ENCODE assay signal across 8 mouse cellular contexts in genomic region chr2:119167866-119168256, GRCm38 (mm10). TPM values are rescaled to one million over a fixed set of nuclear protein-coding genes. Genes with fewer than 3 reads are reported as not detected.
DNase-seq lines count a peak whose midpoint lies in the region; ATAC-seq and TF ChIP-seq lines count a peak whose summit lies in the region.

No protein-coding gene starts in this region.

- peak overlapping the region; percentile 67 for H3K9ac ChIP-seq in embryonic facial prominence, embryonic 13.5 days
- H3K9ac ChIP-seq in neural tube, embryonic 14.5 days (replicated peaks; ENCODE audit: low read depth, low read length): peak overlapping the region; percentile 34; the same call in 1 of the 2 replicates

- DNase-seq in left cerebral cortex, adult 2 months (ENCODE audit: extremely low spot score in 1 of 2, low spot score in 2 of 2): no peak
- DNase-seq in left cerebral cortex, adult 18-20 months (ENCODE audit: low spot score in 2 of 2): no peak
- no peak for DNase-seq in limb, embryonic 10.5 days (ENCODE audit: low spot score)
- DNase-seq in adrenal gland, postnatal 10 days: no peak
- DNase-seq in frontal cortex, postnatal 10 days (ENCODE audit: low spot score in 2 of 2): no peak
- DNase-seq in kidney, postnatal 25 days: no peak

- H3K4me3 ChIP-seq in left cerebral cortex, adult 2 months: peak overlapping the region; percentile 59
- H3K4me3 ChIP-seq in embryonic facial prominence, embryonic 13.5 days: peak overlapping the region; percentile 56
- peak overlapping the region; percentile 65 for H3K4me3 ChIP-seq in limb, embryonic 10.5 days
- peak overlapping the region; percentile 48 for H3K4me3 ChIP-seq in neural tube, embryonic 14.5 days (ENCODE audit: low read depth, low read length)

- no peaks in the 10 kb centered on the region for H3K9me3 ChIP-seq in embryonic facial prominence, embryonic 13.5 days
- no peaks in the 10 kb centered on the region for H3K9me3 ChIP-seq in limb, embryonic 10.5 days (replicated peaks)
- H3K9me3 ChIP-seq in neural tube, embryonic 14.5 days (ENCODE audit: control insufficient read depth, low read length): no peaks in the 10 kb centered on the region

- TF ChIP-seq CTCF in left cerebral cortex, adult 2 months (IDR thresholded peaks at IDR 0.05): no peak

- H3K27ac ChIP-seq in left cerebral cortex, adult 2 months: no peak overlapping the region
- no peak overlapping the region for H3K27ac ChIP-seq in embryonic facial prominence, embryonic 13.5 days
- peak overlapping the region; percentile 54 for H3K27ac ChIP-seq in limb, embryonic 10.5 days
- no peak overlapping the region for H3K27ac ChIP-seq in neural tube, embryonic 14.5 days (ENCODE audit: low read depth, low read length)

- intact Hi-C loops in left cerebral cortex, adult 2 months (cut with DNase I): no loop called here

- peaks cover 41% of the 10 kb centered on the region for H3K27me3 ChIP-seq in embryonic facial prominence, embryonic 13.5 days
- H3K27me3 ChIP-seq in limb, embryonic 10.5 days (ENCODE audit: low read depth, poor library complexity, severe bottlenecking): peaks cover 65% of the 10 kb centered on the region
- H3K27me3 ChIP-seq in neural tube, embryonic 14.5 days (ENCODE audit: control insufficient read depth, insufficient read depth, low read length): peaks cover 8% of the 10 kb centered on the region

- peaks cover 9% of the 10 kb centered on the region for H3K36me3 ChIP-seq in embryonic facial prominence, embryonic 13.5 days
- 0 out of 2 replicates have a peak, but pooled peaks cover 3% of the 10 kb centered on the region for H3K36me3 ChIP-seq in limb, embryonic 10.5 days
- H3K36me3 ChIP-seq in neural tube, embryonic 14.5 days (ENCODE audit: control insufficient read depth, insufficient read depth, low read length): no peaks in the 10 kb centered on the region

- peak overlapping the region; percentile 99 for H3K4me2 ChIP-seq in embryonic facial prominence, embryonic 13.5 days
- peak overlapping the region; percentile 99 for H3K4me2 ChIP-seq in neural tube, embryonic 14.5 days (ENCODE audit: low read depth, low read length)

- peak; percentile 18; the same call in 1 of the 2 replicates for ATAC-seq in embryonic facial prominence, embryonic 13.5 days (ENCODE audit: insufficient number of reproducible peaks, insufficient read depth, low FRiP score, low TSS enrichment, low read depth)
- 0 out of 2 replicates have a peak, but pooled peaks have one; percentile 5 for ATAC-seq in neural tube, embryonic 14.5 days (ENCODE audit: low read depth)

- 2% methylated on average over 26 of the region's 26 CpGs for WGBS in embryonic facial prominence, embryonic 13.5 days
- 5% methylated on average over 26 of the region's 26 CpGs for WGBS in limb, embryonic 10.5 days
- 5% methylated on average over 26 of the region's 26 CpGs for WGBS in neural tube, embryonic 14.5 days

- H3K4me1 ChIP-seq in embryonic facial prominence, embryonic 13.5 days: peaks cover 21% of the 10 kb centered on the region
- H3K4me1 ChIP-seq in limb, embryonic 10.5 days: peaks cover 36% of the 10 kb centered on the region
- peaks cover 17% of the 10 kb centered on the region for H3K4me1 ChIP-seq in neural tube, embryonic 14.5 days (ENCODE audit: control insufficient read depth, insufficient read depth, low read length)

RNA-seq across cellular contexts. Expression of gene Gchfr, which starts 0.3 kb away (rescaled TPM):
- total RNA-seq in left cerebral cortex, adult 2 months (2021): not detected
- total RNA-seq in left cerebral cortex, adult 18-20 months (2021): 1 to 10 TPM in 1 of 2 experiments, under 1 TPM in 1; 0.56 to 1.0 TPM
- polyA plus RNA-seq in embryonic facial prominence, embryonic 13.5 days (2015; fragmentation: Nextera tagmentation; extraction: Ambion mirVana): 3.2 and 4.7 TPM in 2 replicates
- 6.5 and 8.4 TPM in 2 replicates for polyA plus RNA-seq in limb, embryonic 10.5 days (2016; fragmentation: Nextera tagmentation; extraction: Ambion mirVana)
- polyA plus RNA-seq in neural tube, embryonic 14.5 days (2014; fragmentation: Nextera tagmentation; extraction: Ambion mirVana): 1.6 and 1.8 TPM in 2 replicates
- total RNA-seq in adrenal gland, postnatal 10 days (2021): 10 to 100 TPM; 25.9 to 43.2 TPM

RNA-seq across cellular contexts. Expression of gene Gm14137, which starts 6.4 kb away (rescaled TPM):
- total RNA-seq in left cerebral cortex, adult 2 months (2021): not detected
- not detected for total RNA-seq in left cerebral cortex, adult 18-20 months (2021)
- 0.78 and 1.0 TPM in 2 replicates for polyA plus RNA-seq in embryonic facial prominence, embryonic 13.5 days (2015; fragmentation: Nextera tagmentation; extraction: Ambion mirVana)
- polyA plus RNA-seq in limb, embryonic 10.5 days (2016; fragmentation: Nextera tagmentation; extraction: Ambion mirVana): 0.73 and 0.95 TPM in 2 replicates
- polyA plus RNA-seq in neural tube, embryonic 14.5 days (2014; fragmentation: Nextera tagmentation; extraction: Ambion mirVana): 0.36 and 0.78 TPM in 2 replicates
- under 1 TPM; 0.15 to 0.24 TPM for total RNA-seq in adrenal gland, postnatal 10 days (2021)

RNA-seq across cellular contexts. Expression of gene Rmdn3, which starts 11.0 kb away (rescaled TPM):
- total RNA-seq in left cerebral cortex, adult 2 months (2021): 10 to 100 TPM; 62.4 to 62.9 TPM
- 10 to 100 TPM; 57.3 to 65.9 TPM for total RNA-seq in left cerebral cortex, adult 18-20 months (2021)
- polyA plus RNA-seq in embryonic facial prominence, embryonic 13.5 days (2015; fragmentation: Nextera tagmentation; extraction: Ambion mirVana): 37.5 and 40.9 TPM in 2 replicates
- polyA plus RNA-seq in limb, embryonic 10.5 days (2016; fragmentation: Nextera tagmentation; extraction: Ambion mirVana): 52.1 and 53.8 TPM in 2 replicates
- polyA plus RNA-seq in neural tube, embryonic 14.5 days (2014; fragmentation: Nextera tagmentation; extraction: Ambion mirVana): 44.6 and 46.4 TPM in 2 replicates
- total RNA-seq in adrenal gland, postnatal 10 days (2021): 10 to 100 TPM; 77.3 to 78.7 TPM

RNA-seq across cellular contexts. Expression of gene Zfyve19, which starts 40.6 kb away (rescaled TPM):
- 10 to 100 TPM; 38.0 to 41.9 TPM for total RNA-seq in left cerebral cortex, adult 2 months (2021)
- total RNA-seq in left cerebral cortex, adult 18-20 months (2021): 10 to 100 TPM; 24.2 to 37.3 TPM
- polyA plus RNA-seq in embryonic facial prominence, embryonic 13.5 days (2015; fragmentation: Nextera tagmentation; extraction: Ambion mirVana): 51.3 and 60.6 TPM in 2 replicates
- polyA plus RNA-seq in limb, embryonic 10.5 days (2016; fragmentation: Nextera tagmentation; extraction: Ambion mirVana): 62.1 and 64.2 TPM in 2 replicates
- 57.9 and 62.4 TPM in 2 replicates for polyA plus RNA-seq in neural tube, embryonic 14.5 days (2014; fragmentation: Nextera tagmentation; extraction: Ambion mirVana)
- total RNA-seq in adrenal gland, postnatal 10 days (2021): 10 to 100 TPM; 25.1 to 33.8 TPM

RNA-seq across cellular contexts. Expression of gene Dnajc17, which starts 40.7 kb away (rescaled TPM):
- 10 to 100 TPM; 15.5 to 19.3 TPM for total RNA-seq in left cerebral cortex, adult 2 months (2021)
- total RNA-seq in left cerebral cortex, adult 18-20 months (2021): 10 to 100 TPM; 15.9 to 17.7 TPM
- 25.3 and 31.1 TPM in 2 replicates for polyA plus RNA-seq in embryonic facial prominence, embryonic 13.5 days (2015; fragmentation: Nextera tagmentation; extraction: Ambion mirVana)
- 28.7 and 30.4 TPM in 2 replicates for polyA plus RNA-seq in limb, embryonic 10.5 days (2016; fragmentation: Nextera tagmentation; extraction: Ambion mirVana)
- 22.5 and 24.0 TPM in 2 replicates for polyA plus RNA-seq in neural tube, embryonic 14.5 days (2014; fragmentation: Nextera tagmentation; extraction: Ambion mirVana)
- total RNA-seq in adrenal gland, postnatal 10 days (2021): 10 to 100 TPM; 11.9 to 17.4 TPM

Comparison
In these comparisons a context has a peak if more than half of its experiments do, and no peak if none do; other contexts are left out.
1. RNA of gene Gchfr, which starts 0.3 kb away (total RNA-seq): 25.9 to 43.2 TPM in adrenal gland, postnatal 10 days; 0.56 to 1.0 TPM in left cerebral cortex, adult 18-20 months and not detected in left cerebral cortex, adult 2 months; every median in the first group is over 10 times any median in the second.
2. Peak in every context shown above with its lines, with median percentiles within 50 percentile points of each other: H3K4me3 ChIP-seq.